Mouse (Mus musculus): Measurements from ENCODE around the gene Eef1akmt4. TPM values are rescaled to one million over a fixed set of nuclear protein-coding genes. Genes with fewer than 3 reads are reported as not detected.

Gene Eef1akmt4
- 2.4 and 3.8 TPM in 2 replicates for total RNA-seq (2023)

DNA sequence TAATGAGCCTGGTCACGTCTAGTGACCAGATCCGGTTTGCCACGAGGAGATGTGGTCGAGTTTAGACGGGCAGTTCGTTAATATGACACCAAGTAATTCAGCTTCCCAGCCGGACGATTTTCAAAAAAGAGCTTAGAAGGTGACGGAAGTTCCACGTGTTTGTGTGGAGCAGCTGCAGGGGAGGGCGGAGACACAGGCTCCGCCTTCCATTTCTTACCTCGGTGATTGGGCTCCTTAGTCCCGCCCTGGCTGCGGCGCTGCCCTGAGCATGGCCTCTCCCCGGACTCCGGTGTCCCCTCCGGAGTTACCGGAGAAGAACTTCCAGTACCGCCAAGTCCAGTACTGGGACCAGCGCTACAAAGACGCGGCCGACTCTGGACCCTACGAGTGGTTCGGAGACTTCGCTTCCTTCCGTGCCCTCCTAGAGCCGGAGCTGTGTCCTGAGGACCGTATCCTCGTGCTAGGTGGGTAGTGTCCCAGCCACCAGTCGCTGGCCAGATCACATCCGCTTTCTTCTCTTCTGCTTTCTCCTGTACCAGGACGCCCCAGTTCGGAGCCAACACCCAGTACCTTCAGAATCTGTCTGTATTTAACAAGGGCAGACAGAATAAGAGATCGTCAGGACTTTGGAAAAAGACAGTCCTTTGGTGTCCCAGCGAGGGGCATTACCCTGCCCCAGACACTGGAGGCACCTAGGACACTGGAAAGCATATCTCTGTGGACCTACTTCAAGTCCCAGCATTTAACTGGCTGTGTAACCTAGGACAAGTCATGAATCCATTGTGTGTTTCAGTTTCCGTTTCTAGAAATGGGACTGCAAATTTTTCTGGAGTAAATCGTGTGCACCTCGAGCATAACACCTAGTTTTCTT lies at the start of gene Eef1akmt4, which contains the start of the genes Gm49333 and Alg3:
Eef1akmt4 (plus strand) TSS at position 237 of the 871 bp plus-strand sequence.
Gm49333 (plus strand) TSS at position 254 of the 871 bp plus-strand sequence.
Alg3 (minus strand) TSS at position 379 of the 871 bp plus-strand sequence.

DNA sequence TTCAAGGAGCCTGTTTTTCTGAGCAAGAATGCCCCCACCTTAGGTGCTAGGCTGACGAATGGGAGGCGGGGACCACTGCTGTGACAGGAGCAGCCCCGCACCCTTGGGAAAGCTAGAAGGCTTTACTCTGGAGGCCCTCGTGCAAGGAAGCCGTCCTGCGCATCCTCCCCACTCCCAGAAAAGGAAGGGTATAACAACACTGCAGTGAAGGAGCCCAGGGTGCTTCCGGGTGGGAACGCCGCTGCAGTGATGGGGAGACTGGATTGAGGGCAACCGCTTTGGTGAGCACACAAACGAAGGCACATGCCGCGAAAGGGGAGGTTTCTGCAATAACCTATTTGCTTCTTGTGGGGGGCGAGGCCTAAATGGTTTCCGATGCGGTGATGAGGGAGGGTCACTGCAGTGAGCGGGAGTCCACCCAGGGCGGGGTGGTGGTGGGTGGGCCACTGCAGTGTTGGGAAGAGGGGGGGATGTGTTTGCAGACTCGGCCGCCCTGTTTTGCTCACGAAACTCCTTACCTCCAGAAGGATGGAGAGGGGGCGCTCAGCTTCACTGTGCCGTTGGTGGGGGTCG lies 21.9 kb upstream of the Eef1akmt4 start, which contains the start of gene Vwa5b2:
Vwa5b2 (plus strand) TSS at position 106 of the 573 bp plus-strand sequence.

DNA sequence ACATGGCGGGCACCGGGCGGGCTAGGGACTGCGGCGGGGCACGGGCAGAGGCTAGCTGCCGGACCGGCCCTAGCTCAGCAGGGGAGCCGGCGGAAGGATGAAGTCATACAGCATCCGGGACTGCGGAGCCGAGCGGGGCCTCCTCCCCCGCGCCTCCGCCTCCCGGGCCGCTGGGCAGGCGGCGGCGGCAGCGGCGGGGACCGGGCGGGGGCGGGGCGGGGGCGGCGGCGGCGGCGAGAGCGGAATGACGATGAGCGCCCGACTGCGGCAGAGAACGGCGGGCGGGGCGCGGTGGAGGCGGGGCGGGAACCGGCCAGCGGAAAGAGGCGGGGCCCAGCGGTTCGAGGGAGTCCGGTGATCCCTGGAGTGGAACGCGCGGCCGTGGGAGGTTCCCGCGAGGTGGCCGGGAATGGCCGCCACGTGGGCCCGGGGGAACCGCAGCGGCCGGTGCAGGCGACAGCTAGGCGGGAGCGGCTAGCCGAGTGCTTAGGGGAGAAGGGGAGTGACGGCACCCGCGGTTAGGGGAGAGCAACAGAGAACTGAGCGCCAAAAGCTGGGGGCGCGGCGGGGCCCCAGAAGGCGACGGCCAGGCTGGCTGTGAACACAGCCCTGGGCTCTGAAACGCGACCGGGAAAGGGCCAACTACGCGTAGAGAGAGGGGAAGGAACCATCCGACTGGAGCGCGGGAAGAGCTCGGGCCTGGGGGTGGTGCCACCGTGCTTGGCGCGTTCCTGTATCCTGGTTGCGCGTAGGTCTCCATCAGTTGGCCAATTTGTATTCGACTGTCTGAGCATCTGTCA lies 10.0 kb downstream of the Eef1akmt4 start, which contains the start of gene Camk2n2:
Camk2n2 (minus strand) TSS at position 97 of the 800 bp plus-strand sequence.

DNA sequence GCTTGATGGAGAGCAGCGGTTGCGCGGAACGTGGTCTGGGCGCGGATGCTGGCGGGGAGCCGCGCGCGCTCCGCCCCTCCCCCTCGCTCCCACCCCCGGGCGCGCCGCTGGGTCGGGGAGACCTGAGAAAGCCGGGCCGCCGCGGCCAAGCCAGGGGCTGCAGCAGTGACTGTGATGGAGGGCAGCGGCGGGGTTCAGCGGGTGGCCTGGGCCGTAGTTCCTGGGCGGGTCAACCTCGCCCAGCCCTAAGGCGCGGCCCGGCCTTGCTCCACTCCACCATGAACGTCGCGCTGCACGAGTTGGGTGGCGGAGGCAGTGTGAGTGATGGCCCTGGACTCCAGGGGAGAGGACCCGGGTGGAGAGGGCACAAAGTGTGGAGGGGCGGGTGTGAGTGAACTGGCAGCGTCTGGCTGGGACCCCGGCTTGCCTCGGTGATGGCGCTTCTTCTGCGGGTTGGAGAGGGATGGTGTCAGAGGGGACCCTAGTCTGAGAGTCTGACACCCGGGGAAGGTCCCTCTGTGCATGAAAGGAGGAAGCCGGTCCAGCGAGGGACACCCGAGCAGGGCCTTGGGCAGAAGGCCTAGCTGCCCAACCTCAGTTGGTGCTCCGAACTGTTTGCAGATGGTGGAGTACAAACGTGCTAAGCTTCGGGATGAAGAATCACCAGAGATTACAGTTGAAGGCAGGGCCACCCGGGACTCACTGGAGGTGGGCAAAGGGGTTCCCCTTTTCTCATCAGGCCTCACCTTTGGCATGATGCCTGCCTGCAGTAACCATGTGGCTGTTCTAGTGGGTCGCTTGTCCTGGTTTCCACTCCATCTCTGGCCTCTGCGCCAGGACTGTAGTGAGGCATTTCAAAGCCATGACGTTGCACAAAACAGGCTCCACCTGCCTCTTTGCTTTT lies 18.6 kb downstream of the Eef1akmt4 start, which contains the start of gene Ece2:
Ece2 (plus strand) TSS at position 98 of the 904 bp plus-strand sequence.

DNA sequence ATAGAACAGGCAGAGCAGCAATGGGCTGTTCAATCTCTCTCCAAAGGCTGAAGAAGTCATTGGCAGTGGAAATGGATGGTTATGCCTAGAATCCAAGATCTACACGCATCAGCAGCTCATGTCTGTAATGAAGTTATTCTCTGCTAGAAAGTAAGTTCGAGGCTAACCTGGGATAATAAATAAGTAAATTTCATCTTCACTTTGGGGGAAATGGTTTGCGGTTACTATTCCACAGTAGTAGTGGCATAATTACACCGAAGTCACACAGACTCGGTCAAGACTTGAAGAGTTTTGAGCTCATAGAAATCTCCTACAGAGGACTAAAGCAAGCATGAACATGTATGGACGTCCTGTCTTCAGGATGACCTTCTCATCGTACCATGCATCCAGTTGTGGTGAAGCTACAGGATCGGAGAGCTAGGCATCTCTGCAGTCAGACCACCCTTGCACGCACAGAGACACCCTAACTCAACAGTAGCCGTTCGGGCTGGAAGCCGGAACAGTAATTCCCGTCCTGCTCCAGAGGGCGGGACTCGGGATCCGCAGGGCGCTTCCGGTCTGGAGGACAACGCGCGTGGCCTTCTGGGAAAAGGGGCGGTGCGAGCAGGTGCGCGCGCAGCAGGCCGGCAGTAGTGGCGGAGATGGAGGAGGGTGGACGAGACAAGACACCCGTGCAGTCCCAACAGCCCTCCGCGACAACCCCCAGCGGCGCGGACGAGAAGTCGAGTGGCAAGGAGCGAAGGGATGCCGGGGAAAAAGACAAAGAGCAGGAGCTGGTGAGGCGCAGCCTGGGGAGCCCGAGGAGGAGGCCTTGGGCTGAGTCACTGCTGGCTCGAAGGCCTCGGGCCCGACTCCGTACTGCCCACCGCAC lies 39.9 kb downstream of the Eef1akmt4 start, which contains the start of gene Psmd2:
Psmd2 (plus strand) TSS at position 577 of the 871 bp plus-strand sequence.

DNA sequence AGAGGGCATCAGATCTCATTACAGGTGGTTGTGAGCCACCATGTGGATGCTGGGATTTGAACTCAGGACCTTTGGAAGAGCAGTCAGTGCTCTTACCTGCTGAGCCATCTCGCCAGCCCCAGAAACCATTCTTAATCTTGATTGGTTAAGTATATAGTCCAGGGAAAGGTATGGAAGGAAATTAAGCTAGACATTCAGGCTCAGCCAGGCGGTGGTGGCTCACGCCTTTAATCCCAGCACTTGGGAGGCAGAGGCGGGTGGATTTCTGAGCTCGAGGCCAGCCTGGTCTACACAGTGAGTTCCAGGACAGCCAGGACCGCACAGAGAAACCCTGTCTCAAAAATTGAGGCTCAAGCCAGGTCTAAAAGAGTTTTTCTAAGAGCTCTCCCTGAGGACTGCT lies 56.6 kb downstream of the Eef1akmt4 start, which contains the start of gene Eif4g1:
Eif4g1 (plus strand) TSS at position 301 of the 400 bp plus-strand sequence.

Other genes starting within 250 kb of the Eef1akmt4 start
- gene Abcc5, start 185.2 kb upstream of the Eef1akmt4 start, total RNA-seq (2023), result 74.2 and 90.9 TPM in 2 replicates
- 19.8 and 24.7 TPM in 2 replicates for gene Eif2b5, start 112.8 kb upstream of the Eef1akmt4 start, total RNA-seq (2023)
- 22.9 and 26.7 TPM in 2 replicates for gene Dvl3, start 94.6 kb upstream of the Eef1akmt4 start, total RNA-seq (2023)
- 174 and 177 TPM in 2 replicates for gene Ap2m1, start 76.1 kb upstream of the Eef1akmt4 start, total RNA-seq (2023)
- gene Abcf3, start 63.0 kb upstream of the Eef1akmt4 start, total RNA-seq (2023), result 32.5 and 45.3 TPM in 2 replicates
- 0.25 TPM in 1 of 2 replicates, not detected in the other for gene Vwa5b2, start 22.1 kb upstream of the Eef1akmt4 start, total RNA-seq (2023)
- gene Gm49333, start within 50 bp of the Eef1akmt4 start, total RNA-seq (2023), result not detected in 2 replicates
- 4.6 and 5.3 TPM in 2 replicates for gene Alg3, start 142 bp downstream of the Eef1akmt4 start, total RNA-seq (2023)
- gene Camk2n2, start 9.7 kb downstream of the Eef1akmt4 start, total RNA-seq (2023), result 0.47 and 1.2 TPM in 2 replicates
- gene Ece2, start 18.2 kb downstream of the Eef1akmt4 start, total RNA-seq (2023), result not detected in 2 replicates
- 77.7 and 85.6 TPM in 2 replicates for gene Psmd2, start 40.1 kb downstream of the Eef1akmt4 start, total RNA-seq (2023)
- 151 and 174 TPM in 2 replicates for gene Eif4g1, start 56.7 kb downstream of the Eef1akmt4 start, total RNA-seq (2023)
- 0.43 TPM in 1 of 2 replicates, not detected in the other for gene Fam131a, start 81.6 kb downstream of the Eef1akmt4 start, total RNA-seq (2023)
- 5.2 and 7.9 TPM in 2 replicates for gene Polr2h, start 106.1 kb downstream of the Eef1akmt4 start, total RNA-seq (2023)
- 1.3 and 1.4 TPM in 2 replicates for gene Clcn2, start 106.2 kb downstream of the Eef1akmt4 start, total RNA-seq (2023)
- gene Chrd, start 121.5 kb downstream of the Eef1akmt4 start, total RNA-seq (2023), result not detected in 2 replicates
- gene Thpo, start 122.9 kb downstream of the Eef1akmt4 start, total RNA-seq (2023), result not detected in 2 replicates

All from neutrophil, adult 65 days (primary cell).